Mouse (Mus musculus): Measurements from ENCODE around the gene Leap2.

The Leap2 gene

GRCm38 (mm10) chr11:53383758-53384428 lies 39.1 kb downstream of the Leap2 start:
- DNase-seq (ENCODE audit: extremely low read depth, insufficient read length, low spot score): no peak

GRCm38 (mm10) chr11:53378918-53379317 lies 44.1 kb downstream of the Leap2 start:
- no peak for DNase-seq (ENCODE audit: extremely low read depth, insufficient read length, low spot score)

Measured in 3134 (cell line).